Mouse (Mus musculus): ENCODE measurements around the gene Gpbp1. TPM values are rescaled to one million over a fixed set of nuclear protein-coding genes. Genes with fewer than 3 reads are reported as not detected.

Gene Gpbp1
- total and polyA plus RNA-seq, 3 experiments, result 58.2 to 648 (median 76.3) TPM

DNA sequence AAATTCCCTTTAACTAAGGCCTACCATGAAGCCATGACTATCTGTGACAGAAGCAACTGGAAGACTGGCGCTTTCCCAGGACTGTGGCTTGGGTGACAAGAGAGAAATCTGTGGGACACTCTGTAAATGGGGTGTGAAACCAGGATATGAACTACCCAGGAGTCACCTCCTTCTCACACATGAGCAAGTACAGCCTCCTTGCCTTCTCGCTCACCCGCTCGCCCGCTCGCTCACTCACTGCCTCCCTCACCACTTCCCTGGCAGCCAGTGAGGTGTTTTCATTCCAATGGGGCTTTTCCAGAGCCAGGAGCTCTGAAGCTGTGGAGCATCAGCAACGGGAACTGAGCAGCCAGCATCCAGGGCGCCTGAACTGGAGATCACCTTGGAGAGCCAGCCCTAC lies 95.6 kb downstream of the Gpbp1 start:
- TF ChIP-seq CHD2 (IDR thresholded peaks at IDR 0.05; ENCODE audit: low read length), result no peak
- TF ChIP-seq RAD21 (IDR thresholded peaks at IDR 0.05; ENCODE audit: low read depth, low read length), result no peak
- no peak for TF ChIP-seq ELF1 (IDR thresholded peaks at IDR 0.05; ENCODE audit: low read depth, low read length)
- no peak for TF ChIP-seq GABPA (IDR thresholded peaks at IDR 0.05; ENCODE audit: low read depth, low read length)
- no peak for TF ChIP-seq NELFE (IDR thresholded peaks at IDR 0.05; ENCODE audit: low read depth, low read length)
- no peak for TF ChIP-seq CHD1 (IDR thresholded peaks at IDR 0.05; ENCODE audit: low read depth, low read length)
- TF ChIP-seq ZMIZ1 (IDR thresholded peaks at IDR 0.05; ENCODE audit: low read depth, low read length), result no peak
- TF ChIP-seq NRF1 (IDR thresholded peaks at IDR 0.05; ENCODE audit: insufficient read depth, low read depth, low read length, poor library complexity, severe bottlenecking), result no peak
- no peak for TF ChIP-seq JUND (IDR thresholded peaks at IDR 0.05; ENCODE audit: low read depth, low read length)
- no peak for TF ChIP-seq TCF12 (IDR thresholded peaks at IDR 0.05; ENCODE audit: low read depth, low read length)
- TF ChIP-seq POLR2A (IDR thresholded peaks at IDR 0.05; ENCODE audit: control insufficient read depth in 1 of 2, insufficient read depth in 1 of 2, low read depth in 1 of 2, low read length in 2 of 2, poor library complexity in 1 of 2), result no peak

DNA sequence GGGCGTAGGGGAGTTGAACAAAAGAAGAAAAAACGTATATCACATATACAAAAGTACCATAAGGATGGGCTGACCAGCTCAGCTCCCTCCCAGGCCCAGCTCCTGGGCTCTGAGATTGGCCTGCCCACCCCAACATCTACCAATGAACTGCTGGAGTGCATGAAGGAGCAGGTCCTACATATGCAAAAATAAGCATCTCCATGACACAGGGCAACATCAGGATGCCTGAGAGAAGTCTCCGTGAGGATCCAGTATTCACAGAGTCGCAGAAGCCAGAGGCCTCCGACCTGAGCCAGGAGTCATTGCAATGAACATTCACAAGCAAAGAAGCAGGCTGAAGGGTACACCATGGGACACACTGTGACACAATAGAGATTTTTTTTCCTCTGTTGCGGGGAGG lies 96.5 kb downstream of the Gpbp1 start:
- Histone ChIP-seq H3K27me3 (ENCODE audit: control insufficient read depth in 1 of 2, insufficient read depth in 2 of 2, low read length in 2 of 2) (no peaks in the 10 kb centered on the region), H3K9ac (ENCODE audit: control insufficient read depth, low read depth, low read length, poor library complexity, severe bottlenecking) (no peak overlapping the region), H3K9me3 (replicated peaks; ENCODE audit: insufficient read depth, low read length) (no peaks in the 10 kb centered on the region), H3K27ac (ENCODE audit: control insufficient read depth, low read depth, low read length) (no peak overlapping the region), H3K36me3 (ENCODE audit: control insufficient read depth in 1 of 2, insufficient read depth in 2 of 2, low read length in 2 of 2) (no peaks in the 10 kb centered on the region), H3K4me1 (ENCODE audit: control insufficient read depth in 1 of 2, insufficient read depth in 2 of 2, low read length in 2 of 2) (no peaks in the 10 kb centered on the region), H3K4me3 (ENCODE audit: control insufficient read depth in 1 of 2, insufficient read depth in 1 of 2, low read depth in 2 of 2, low read length in 2 of 2) (no peak overlapping the region), H3K79me2 (ENCODE audit: control insufficient read depth, insufficient read depth, low read length, poor library complexity) (no peaks in the 10 kb centered on the region)
- TF ChIP-seq POLR2A (IDR thresholded peaks at IDR 0.05; ENCODE audit: control insufficient read depth in 1 of 2, insufficient read depth in 1 of 2, low read depth in 1 of 2, low read length in 2 of 2, poor library complexity in 1 of 2), result no peak
- TF ChIP-seq USF1 (IDR thresholded peaks at IDR 0.05; ENCODE audit: low read depth, low read length), result no peak
- no peak for TF ChIP-seq EP300 (IDR thresholded peaks at IDR 0.05; ENCODE audit: low read depth in 1 of 2, low read length in 2 of 2)
- no peak for TF ChIP-seq SIN3A (IDR thresholded peaks at IDR 0.05; ENCODE audit: low read length)
- no peak for TF ChIP-seq NELFE (IDR thresholded peaks at IDR 0.05; ENCODE audit: low read depth, low read length)
- TF ChIP-seq POLR2AphosphoS5 (IDR thresholded peaks at IDR 0.05; ENCODE audit: borderline replicate concordance, low read depth, low read length), result no peak
- no peak for TF ChIP-seq MYC (IDR thresholded peaks at IDR 0.05; ENCODE audit: low read depth, low read length)
- TF ChIP-seq POLR2AphosphoS2 (IDR thresholded peaks at IDR 0.05; ENCODE audit: low read length), result no peak
- no peak for TF ChIP-seq MAX (IDR thresholded peaks at IDR 0.05; ENCODE audit: low read length)
- TF ChIP-seq USF2 (IDR thresholded peaks at IDR 0.05; ENCODE audit: borderline replicate concordance in 1 of 2, insufficient read depth in 1 of 2, low read depth in 1 of 2, low read length in 2 of 2), result no peak
- no peak for TF ChIP-seq ZNF384 (IDR thresholded peaks at IDR 0.05; ENCODE audit: low read depth, low read length)
- no peak for TF ChIP-seq ZC3H11A (IDR thresholded peaks at IDR 0.05; ENCODE audit: low read depth, low read length)
- no peak for TF ChIP-seq E2F4 (IDR thresholded peaks at IDR 0.05; ENCODE audit: borderline replicate concordance, low read depth, low read length)
- no peak for TF ChIP-seq HCFC1 (IDR thresholded peaks at IDR 0.05; ENCODE audit: low read depth, low read length)
- TF ChIP-seq MAZ (IDR thresholded peaks at IDR 0.05; ENCODE audit: low read depth, low read length), result no peak
- TF ChIP-seq BHLHE40 (IDR thresholded peaks at IDR 0.05; ENCODE audit: borderline replicate concordance, low read depth, low read length), result no peak
- no peak for DNase-seq (ENCODE audit: low read depth, low spot score)

More for the DNA sequence above, 95.6 kb downstream of the Gpbp1 start:
- no peak for DNase-seq (ENCODE audit: low read depth, low spot score)
- no peaks in the 10 kb centered on the region for H3K79me2 ChIP-seq (ENCODE audit: control insufficient read depth, insufficient read depth, low read length, poor library complexity)
- no peak overlapping the region for H3K4me3 ChIP-seq (ENCODE audit: control insufficient read depth in 1 of 2, insufficient read depth in 1 of 2, low read depth in 2 of 2, low read length in 2 of 2)
- H3K4me1 ChIP-seq (ENCODE audit: control insufficient read depth in 1 of 2, insufficient read depth in 2 of 2, low read length in 2 of 2), result no peaks in the 10 kb centered on the region
- no peaks in the 10 kb centered on the region for H3K36me3 ChIP-seq (ENCODE audit: control insufficient read depth in 1 of 2, insufficient read depth in 2 of 2, low read length in 2 of 2)
- H3K9me3 ChIP-seq (replicated peaks; ENCODE audit: insufficient read depth, low read length), result no peaks in the 10 kb centered on the region
- H3K9ac ChIP-seq (ENCODE audit: control insufficient read depth, low read depth, low read length, poor library complexity, severe bottlenecking), result no peak overlapping the region
- H3K27me3 ChIP-seq (ENCODE audit: control insufficient read depth in 1 of 2, insufficient read depth in 2 of 2, low read length in 2 of 2), result no peaks in the 10 kb centered on the region
- no peak overlapping the region for H3K27ac ChIP-seq (ENCODE audit: control insufficient read depth, low read depth, low read length)
